Mouse (Mus musculus): ENCODE data around the gene Olfr459.

GRCm38 (mm10) chr6:41741101-41741500, 33.9 kb downstream of the Olfr459 start:
- TF ChIP-seq HCFC1 (IDR thresholded peaks at IDR 0.05; ENCODE audit: low read depth, low read length) (no peak), USF1 (IDR thresholded peaks at IDR 0.05; ENCODE audit: low read depth, low read length) (no peak), E2F4 (IDR thresholded peaks at IDR 0.05; ENCODE audit: insufficient replicate concordance, low read depth, low read length) (no peak), CTCF (conservative IDR thresholded peaks at IDR 0.05 in 1 of 2, IDR thresholded peaks at IDR 0.05 in 1 of 2; ENCODE audit: low read depth in 2 of 2, low read length in 2 of 2) (no peak), MAFK (IDR thresholded peaks at IDR 0.05; ENCODE audit: insufficient replicate concordance, low read length) (no peak), UBTF (IDR thresholded peaks at IDR 0.05; ENCODE audit: low read depth, low read length) (no peak), MXI1 (IDR thresholded peaks at IDR 0.05; ENCODE audit: low read depth, low read length) (no peak), POLR2A (IDR thresholded peaks at IDR 0.05; ENCODE audit: low read depth, low read length) (no peak), CHD1 (IDR thresholded peaks at IDR 0.05; ENCODE audit: low read depth, low read length) (no peak), MYC (IDR thresholded peaks at IDR 0.05; ENCODE audit: low read depth, low read length) (no peak), BHLHE40 (IDR thresholded peaks at IDR 0.05; ENCODE audit: low read depth, low read length) (no peak)

All from CH12.LX (cell line).